Mouse (Mus musculus) embryonic facial prominence, embryonic 11.5 days (tissue): ENCODE data around the gene Mybbp1a. TPM values are rescaled to one million over a fixed set of nuclear protein-coding genes. Genes with fewer than 3 reads are reported as not detected.

Experiments used
- ATAC-seq: fragments of 200-750 bp; cut with Nextera tagmentation; replicated peaks from 2 replicates; pipeline ENCODE4 v1.8.0; 2017; ENCODE audit warnings: low read depth; ENCODE audit not compliant: insufficient number of reproducible peaks, low FRiP score, low TSS enrichment
- DNase-seq: peaks from one replicate; pipeline ENCODE4 v3.0.0-alpha.2; 2015; ENCODE audit warnings: low spot score
- H3K27ac ChIP-seq: fragments of 300-500 bp; sonication (generic); replicated peaks from 2 replicates; pipeline ENCODE4 v1.5.1; 2014; ENCODE audit warnings: mild to moderate bottlenecking, low read depth, low read length, control low read depth
- H3K27me3 ChIP-seq: fragments of 300-500 bp; sonication (generic); 2 replicates; pipeline ENCODE4 v1.6.1; 2014; ENCODE audit warnings: mild to moderate bottlenecking, low read length, moderate library complexity, mixed read lengths; ENCODE audit not compliant: control insufficient read depth, insufficient read depth
- H3K36me3 ChIP-seq: fragments of 300-500 bp; sonication (generic); replicated peaks from 2 replicates; pipeline ENCODE4 v1.6.1; 2014; ENCODE audit warnings: low read depth, mild to moderate bottlenecking, low read length, moderate library complexity, mixed read lengths; ENCODE audit not compliant: control insufficient read depth, insufficient read depth
- H3K4me1 ChIP-seq: fragments of 300-500 bp; sonication (generic); 2 replicates; pipeline ENCODE4 v1.6.1; 2014; ENCODE audit warnings: low read length, mixed read lengths; ENCODE audit not compliant: control insufficient read depth, insufficient read depth
- H3K4me2 ChIP-seq: fragments of 300-500 bp; sonication (generic); 2 replicates; pipeline ENCODE4 v1.6.1; 2014; ENCODE audit warnings: low read depth, mild to moderate bottlenecking, control low read depth, low read length, moderate library complexity
- H3K4me3 ChIP-seq: fragments of 300-500 bp; sonication (generic); 2 replicates; pipeline ENCODE4 v1.5.1; 2014; ENCODE audit warnings: low read depth, low read length, control low read depth
- H3K9ac ChIP-seq: fragments of 300-500 bp; sonication (generic); replicated peaks from 2 replicates; pipeline ENCODE4 v1.6.1; 2014; ENCODE audit warnings: mild to moderate bottlenecking, control low read depth, low read length
- H3K9me3 ChIP-seq: fragments of 300-500 bp; sonication (generic); replicated peaks from 2 replicates; pipeline ENCODE4 v1.6.1; 2016; ENCODE audit warnings: mild to moderate bottlenecking, low read length, inconsistent platforms, mixed read lengths; ENCODE audit not compliant: control insufficient read depth
- WGBS: fragments of 180-500 bp; shearing (Covaris S2); extraction: QIAGEN DNeasy Blood & Tissue Kit; methylation state at CpG from one replicate; pipeline ENCODE4 v1.1.7; 2014; 5-methylcytosine and 5-hydroxymethylcytosine counted together
- polyA plus RNA-seq: library from polyadenylated mRNA; unstranded; fragments of >200 nt; fragmentation: Nextera tagmentation; extraction: Ambion mirVana; gene quantifications from 2 replicates; pipeline ENCODE4 v1.2.1, GENCODE M21; 2014

The Mybbp1a gene
- polyA plus RNA-seq, 1 experiment from 2014 or later = 191 TPM

DNA sequence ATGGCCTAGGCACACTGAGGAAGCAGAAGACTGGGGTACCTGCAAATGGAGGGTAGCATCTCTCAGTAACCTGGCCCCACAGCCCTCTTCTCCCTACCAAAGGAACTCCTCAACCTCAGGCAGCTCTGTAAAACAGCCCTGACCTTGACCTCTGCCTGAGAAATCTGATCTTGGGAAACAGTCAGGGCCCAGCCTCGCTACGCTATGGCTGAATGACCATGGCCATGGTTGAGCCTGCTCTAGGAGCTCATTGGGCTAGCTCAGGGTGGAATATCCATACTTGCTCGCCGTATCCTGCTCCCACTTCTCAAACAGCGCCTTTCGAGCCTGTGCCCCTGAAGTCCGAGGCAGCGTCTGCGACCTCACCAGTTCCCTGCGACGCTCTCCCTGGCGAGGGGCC lies 40.1 kb upstream of the Mybbp1a start:
- no peaks in the 10 kb centered on the region for H3K4me1 ChIP-seq
- WGBS = 71% methylated on average over 12 of the region's 12 CpGs
- ATAC-seq = no peak
- DNase-seq = no peak
- no peak overlapping the region for H3K27ac ChIP-seq
- H3K9ac ChIP-seq = no peak overlapping the region
- H3K36me3 ChIP-seq = no peaks in the 10 kb centered on the region
- H3K4me2 ChIP-seq = no peak overlapping the region
- no peaks in the 10 kb centered on the region for H3K9me3 ChIP-seq
- H3K4me3 ChIP-seq = no peak overlapping the region
- no peaks in the 10 kb centered on the region for H3K27me3 ChIP-seq

DNA sequence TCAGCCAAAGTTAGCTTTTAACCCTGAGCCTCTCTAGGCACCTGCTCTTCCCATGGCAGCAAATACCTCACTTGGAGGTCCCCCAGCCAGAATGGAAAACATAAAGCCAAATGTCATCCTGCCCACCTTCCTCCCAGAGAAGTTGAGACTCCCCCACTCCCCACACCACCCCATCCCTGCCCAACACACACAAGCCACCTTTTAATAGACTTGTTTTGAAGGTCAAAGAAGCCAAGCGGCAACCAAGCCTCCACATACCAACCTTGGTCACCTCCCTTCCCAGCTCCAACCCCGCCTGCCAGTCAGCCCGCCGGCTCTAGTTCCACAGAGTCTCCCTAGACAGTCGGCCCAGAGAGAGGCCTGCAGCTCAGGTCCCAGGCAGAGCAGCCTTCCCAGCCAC lies 39.1 kb upstream of the Mybbp1a start:
- 58% methylated on average over 5 of the region's 5 CpGs for WGBS
- H3K4me1 ChIP-seq = no peaks in the 10 kb centered on the region
- no peaks in the 10 kb centered on the region for H3K36me3 ChIP-seq
- H3K27me3 ChIP-seq = no peaks in the 10 kb centered on the region
- ATAC-seq = no peak
- no peak overlapping the region for H3K4me3 ChIP-seq
- H3K27ac ChIP-seq = no peak overlapping the region
- DNase-seq = no peak
- H3K9ac ChIP-seq = no peak overlapping the region
- no peaks in the 10 kb centered on the region for H3K9me3 ChIP-seq
- no peak overlapping the region for H3K4me2 ChIP-seq

DNA sequence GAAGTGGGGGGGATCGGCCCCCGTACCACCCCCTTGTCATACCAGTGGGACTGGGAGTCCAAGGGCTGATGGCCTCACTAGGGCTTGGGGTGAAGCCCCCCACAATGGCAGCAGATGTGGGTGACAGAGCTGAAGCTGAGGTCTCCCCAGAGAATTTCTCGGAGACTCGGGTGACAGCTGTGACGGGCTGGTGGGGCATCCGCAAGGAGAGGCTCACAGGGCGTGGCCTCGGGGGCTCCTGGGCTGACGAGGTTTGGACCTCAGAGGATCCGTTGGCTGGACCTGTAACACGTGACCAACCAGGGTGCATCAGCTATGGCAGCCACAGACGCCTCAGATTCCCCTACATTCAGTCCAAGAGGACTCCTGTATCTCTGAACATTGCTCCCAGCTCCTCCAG lies 38.2 kb upstream of the Mybbp1a start:
- Histone ChIP-seq H3K9me3 (no peaks in the 10 kb centered on the region), H3K27me3 (no peaks in the 10 kb centered on the region), H3K4me1 (no peaks in the 10 kb centered on the region), H3K4me2 (no peak overlapping the region), H3K9ac (no peak overlapping the region), H3K27ac (no peak overlapping the region), H3K4me3 (no peak overlapping the region), H3K36me3 (no peaks in the 10 kb centered on the region)
- DNase-seq (no peak), ATAC-seq (no peak)
- WGBS = 86% methylated on average over 12 of the region's 12 CpGs

DNA sequence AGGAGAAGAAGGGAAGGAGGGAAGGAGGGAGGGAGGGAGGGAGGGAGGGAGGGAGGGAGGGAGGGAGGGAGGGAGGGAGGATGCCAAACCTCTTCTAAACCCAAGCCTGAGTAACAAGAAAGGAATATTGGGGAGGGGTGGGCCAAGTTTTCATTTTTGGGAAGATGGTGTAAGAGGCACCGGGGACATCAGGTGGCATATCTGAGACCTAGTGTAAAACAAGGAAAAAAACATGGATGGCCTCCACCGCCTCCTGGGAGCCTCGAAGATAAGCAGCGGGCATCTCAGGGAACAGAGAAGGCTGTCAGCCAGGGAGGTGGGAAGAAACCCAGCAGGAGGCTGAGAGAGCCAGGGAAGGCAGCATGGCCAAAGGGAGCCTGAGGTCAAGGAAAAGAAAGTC lies 35.6 kb upstream of the Mybbp1a start:
- H3K4me2 ChIP-seq = no peak overlapping the region
- WGBS = 45% methylated on average over 4 of the region's 4 CpGs
- H3K36me3 ChIP-seq = no peaks in the 10 kb centered on the region
- H3K9ac ChIP-seq = no peak overlapping the region
- H3K27me3 ChIP-seq = no peaks in the 10 kb centered on the region
- H3K4me3 ChIP-seq = no peak overlapping the region
- no peak for DNase-seq
- H3K4me1 ChIP-seq = 0 out of 2 replicates have a peak, but pooled peaks cover 1% of the 10 kb centered on the region
- no peaks in the 10 kb centered on the region for H3K9me3 ChIP-seq
- no peak for ATAC-seq
- no peak overlapping the region for H3K27ac ChIP-seq

DNA sequence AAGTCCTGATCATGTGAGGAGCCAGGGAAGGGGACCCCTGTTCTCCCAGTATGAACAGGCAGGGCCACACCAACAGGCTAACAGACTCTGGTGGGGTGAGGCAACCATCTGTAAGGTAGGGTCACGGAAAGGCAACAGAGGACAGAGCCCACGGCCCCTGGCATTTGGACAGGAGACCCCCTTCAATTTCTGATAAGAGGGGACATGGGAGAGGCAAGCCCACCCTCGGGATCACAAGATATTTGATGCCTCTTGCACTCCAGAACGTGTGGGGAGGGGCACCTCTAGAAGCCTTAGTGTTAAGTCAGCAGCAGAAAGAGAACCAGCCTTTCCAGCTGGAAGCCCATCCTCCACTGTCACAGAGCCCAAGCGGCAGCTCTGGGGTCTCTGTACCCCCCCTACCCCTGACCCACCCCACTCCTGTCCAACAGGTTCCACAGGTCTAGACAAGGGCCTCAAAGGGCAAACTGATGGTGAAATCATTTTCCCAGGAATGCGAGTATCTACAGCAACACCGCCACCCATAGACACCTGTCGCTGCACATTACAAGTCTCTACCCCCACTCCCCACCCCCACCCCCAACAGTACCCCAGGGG lies 35.0 kb upstream of the Mybbp1a start:
- ATAC-seq = no peak
- WGBS = 48% methylated on average over 8 of the region's 8 CpGs
- no peaks in the 10 kb centered on the region for H3K36me3 ChIP-seq
- no peak overlapping the region for H3K9ac ChIP-seq
- peak; percentile 20 for DNase-seq
- H3K4me1 ChIP-seq = 0 out of 2 replicates have a peak, but pooled peaks cover 2% of the 10 kb centered on the region
- no peak overlapping the region for H3K4me2 ChIP-seq
- H3K27ac ChIP-seq = no peak overlapping the region
- no peaks in the 10 kb centered on the region for H3K9me3 ChIP-seq
- H3K4me3 ChIP-seq = no peak overlapping the region
- no peaks in the 10 kb centered on the region for H3K27me3 ChIP-seq

DNA sequence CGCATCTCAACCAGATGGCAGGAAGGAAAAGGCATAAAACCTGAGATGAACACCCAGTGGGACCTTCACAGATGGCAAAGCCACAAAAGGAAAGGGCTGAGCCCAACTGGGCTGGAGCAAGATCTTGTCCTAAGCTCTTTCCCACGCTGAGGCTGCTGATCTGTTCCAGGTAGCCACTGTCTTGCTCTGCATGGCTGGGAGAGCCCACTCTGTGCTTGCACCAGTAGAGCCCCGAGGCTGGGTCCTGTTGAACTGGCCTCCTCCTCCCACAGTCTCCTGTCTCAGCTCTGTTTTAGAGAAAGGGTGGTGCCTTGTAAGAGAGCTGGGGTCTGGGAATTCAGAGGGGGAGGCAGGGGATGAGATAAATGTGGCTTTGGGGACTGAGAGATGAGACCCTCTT lies 34.1 kb upstream of the Mybbp1a start:
- DNase-seq (no peak), ATAC-seq (no peak)
- no peak overlapping the region for H3K9ac ChIP-seq
- H3K4me3 ChIP-seq = no peak overlapping the region
- no peak overlapping the region for H3K4me2 ChIP-seq
- 19% methylated on average over 3 of the region's 3 CpGs for WGBS
- no peaks in the 10 kb centered on the region for H3K36me3 ChIP-seq
- H3K27ac ChIP-seq = no peak overlapping the region
- no peaks in the 10 kb centered on the region for H3K27me3 ChIP-seq
- H3K4me1 ChIP-seq = 0 out of 2 replicates have a peak, but pooled peaks cover 2% of the 10 kb centered on the region
- H3K9me3 ChIP-seq = no peaks in the 10 kb centered on the region

DNA sequence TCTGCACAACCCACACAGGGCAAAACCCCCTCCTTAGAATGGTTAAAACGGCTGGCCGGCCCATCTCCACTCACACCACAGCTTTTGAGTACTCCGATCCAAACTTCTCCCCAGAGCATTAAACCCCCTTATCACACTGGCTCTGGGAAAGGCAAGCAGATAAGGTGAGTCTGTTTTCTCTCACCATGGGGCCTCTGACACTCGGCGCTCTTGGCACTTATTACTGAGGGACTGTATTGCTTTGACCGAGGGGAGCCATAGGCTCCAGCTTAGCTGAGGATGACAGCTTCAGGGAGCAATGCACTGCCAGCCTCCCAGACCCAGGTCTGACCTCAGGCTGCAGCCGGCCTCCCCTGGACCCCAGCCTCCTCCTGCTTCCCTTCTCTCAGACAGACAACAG lies 33.6 kb upstream of the Mybbp1a start:
- Histone ChIP-seq H3K27ac (no peak overlapping the region), H3K9me3 (no peaks in the 10 kb centered on the region), H3K4me2 (no peak overlapping the region), H3K4me1 (0 out of 2 replicates have a peak, but pooled peaks cover 2% of the 10 kb centered on the region), H3K9ac (no peak overlapping the region), H3K27me3 (no peaks in the 10 kb centered on the region), H3K36me3 (no peaks in the 10 kb centered on the region), H3K4me3 (no peak overlapping the region)
- no peak for ATAC-seq
- no peak for DNase-seq
- WGBS = 13% methylated on average over 7 of the region's 7 CpGs

DNA sequence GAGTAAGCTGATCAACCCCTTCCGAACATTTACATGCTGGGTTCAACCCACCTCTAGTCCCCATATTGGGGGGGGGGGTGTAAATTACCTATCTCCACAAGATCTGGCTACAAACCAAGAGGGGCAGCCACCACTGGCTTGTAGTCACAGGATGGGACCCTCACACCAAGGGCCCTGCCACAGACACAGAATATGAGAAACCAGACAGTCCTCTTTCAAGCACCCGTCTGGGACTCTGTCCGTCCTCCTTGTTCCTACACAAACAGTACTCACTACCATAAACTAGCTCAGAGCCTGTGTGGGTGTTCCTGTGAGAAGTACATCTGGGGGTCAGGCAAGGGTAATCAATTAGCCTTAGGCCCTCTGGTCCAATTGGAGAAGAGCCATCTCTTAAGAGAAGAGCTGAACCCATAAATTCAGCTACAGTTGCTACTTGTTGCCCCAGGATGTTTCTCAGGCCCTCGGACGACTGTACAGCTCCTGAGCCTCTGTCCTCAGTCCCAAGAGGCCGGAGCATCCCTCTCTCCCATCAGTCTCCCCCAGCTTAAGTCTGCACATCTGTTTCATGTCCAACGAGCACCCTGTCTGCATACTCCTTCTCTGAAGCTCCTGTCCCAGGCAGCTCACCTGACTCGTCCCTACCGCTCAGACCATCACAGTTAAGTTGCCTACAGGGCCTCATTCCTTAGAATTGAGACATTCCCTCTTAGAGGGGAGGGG lies 32.5 kb upstream of the Mybbp1a start:
- 59% methylated on average over 9 of the region's 9 CpGs for WGBS
- Histone ChIP-seq H3K4me2 (no peak overlapping the region), H3K4me1 (0 out of 2 replicates have a peak, but pooled peaks cover 2% of the 10 kb centered on the region)

More for the DNA sequence above, 32.5 kb upstream of the Mybbp1a start:
- H3K36me3 ChIP-seq = no peaks in the 10 kb centered on the region
- H3K9ac ChIP-seq = no peak overlapping the region
- no peaks in the 10 kb centered on the region for H3K27me3 ChIP-seq
- no peak overlapping the region for H3K4me3 ChIP-seq
- ATAC-seq = no peak
- DNase-seq = no peak
- H3K9me3 ChIP-seq = no peaks in the 10 kb centered on the region
- no peak overlapping the region for H3K27ac ChIP-seq
